9 mouse cellular contexts compared by ENCODE assay signal in the genomic region with DNA sequence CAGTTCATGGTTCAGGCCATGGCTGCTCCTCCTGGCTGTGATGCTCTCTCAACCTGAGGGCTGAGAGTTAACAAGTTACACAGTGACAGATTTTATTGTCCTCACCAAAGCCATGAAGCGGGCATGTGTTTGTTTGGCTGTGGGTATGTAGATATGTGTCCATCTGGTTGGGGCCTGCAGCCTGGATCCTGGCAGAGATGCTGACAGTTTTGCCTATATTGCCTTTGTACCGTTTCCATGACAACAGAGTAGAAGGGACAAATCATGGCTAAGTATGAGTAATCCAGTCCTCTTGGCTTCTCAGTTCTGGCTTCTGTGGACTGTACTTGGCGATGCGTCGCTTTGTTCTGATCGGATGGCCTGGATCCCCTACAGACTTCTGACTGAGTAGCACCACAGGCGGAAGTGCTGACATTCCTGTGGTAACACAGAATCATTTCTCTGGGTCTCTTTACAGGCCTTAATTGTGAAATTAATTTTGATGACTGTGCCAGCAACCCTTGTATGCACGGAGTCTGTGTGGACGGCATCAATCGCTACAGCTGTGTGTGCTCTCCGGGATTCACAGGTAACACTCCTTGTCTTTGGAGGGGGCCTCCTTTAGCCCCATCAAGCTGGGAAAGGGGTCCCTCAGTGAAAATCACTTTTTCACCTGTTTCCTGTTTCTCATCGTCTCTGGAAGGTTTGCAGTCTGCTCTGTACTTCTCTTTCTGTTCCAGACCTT. TPM values are rescaled to one million over a fixed set of nuclear protein-coding genes. Genes with fewer than 3 reads are reported as not detected.
DNase-seq lines count a peak whose midpoint lies in the region; ATAC-seq lines count a peak whose summit lies in the region.
"Had no signal": no experiment of that assay in that cellular context is flagged by ENCODE, and none has a peak within 500 bp of the region (broad histone marks: within the 10 kb centered on the region; RNA-seq: fewer than 3 reads in every experiment).

No protein-coding gene starts in this region.

- H3K9ac ChIP-seq in hindbrain, embryonic 16.5 days (ENCODE audit: low read depth, low read length) = no peak overlapping the region
- H3K9ac ChIP-seq in midbrain, embryonic 16.5 days (ENCODE audit: low read depth, low read length) = no peak overlapping the region

- peaks cover 12% of the 10 kb centered on the region for H3K9me3 ChIP-seq in forebrain, embryonic 10.5 days
- no peaks in the 10 kb centered on the region for H3K9me3 ChIP-seq in hindbrain, embryonic 16.5 days (ENCODE audit: control insufficient read depth, low read length)
- H3K9me3 ChIP-seq in midbrain, embryonic 16.5 days (replicated peaks; ENCODE audit: control insufficient read depth, low read length, poor library complexity, severe bottlenecking) = no peaks in the 10 kb centered on the region; the same call in 1 of the 2 replicates

- 85% methylated on average over 12 of the region's 12 CpGs for WGBS in forebrain, embryonic 10.5 days
- WGBS in hindbrain, embryonic 16.5 days = 47% methylated on average over 12 of the region's 12 CpGs
- 42% methylated on average over 12 of the region's 12 CpGs for WGBS in midbrain, embryonic 16.5 days

- peaks cover 92% of the 10 kb centered on the region for H3K36me3 ChIP-seq in forebrain, embryonic 10.5 days (replicated peaks)
- peaks cover 9% of the 10 kb centered on the region for H3K36me3 ChIP-seq in hindbrain, embryonic 16.5 days (ENCODE audit: control insufficient read depth, insufficient read depth, low read length)
- H3K36me3 ChIP-seq in midbrain, embryonic 16.5 days (ENCODE audit: control insufficient read depth, insufficient read depth, low read length) = no peaks in the 10 kb centered on the region

- DNase-seq in gastrocnemius, adult 18-20 months (ENCODE audit: low spot score) = peak; percentile 47
- no peak for DNase-seq in gastrocnemius, postnatal 4 days (ENCODE audit: low spot score in 2 of 2)
- DNase-seq in MN1 (ENCODE audit: low spot score) = peak; percentile 66
- no peak for DNase-seq in forebrain, embryonic 10.5 days (ENCODE audit: extremely low spot score, low spot score)
- no peak for DNase-seq in urinary bladder, postnatal 14 days (ENCODE audit: low spot score)
- DNase-seq in ovary, adult 18-20 months (ENCODE audit: low spot score) = no peak

- H3K4me2 ChIP-seq in hindbrain, embryonic 16.5 days (ENCODE audit: low read length) = no peak overlapping the region
- H3K4me2 ChIP-seq in midbrain, embryonic 16.5 days (ENCODE audit: low read length) = peak overlapping the region; percentile 28; the same call in 1 of the 2 replicates

- 0 out of 2 replicates have a peak, but pooled peaks cover 7% of the 10 kb centered on the region for H3K27me3 ChIP-seq in forebrain, embryonic 10.5 days (ENCODE audit: poor library complexity, severe bottlenecking)
- H3K27me3 ChIP-seq in hindbrain, embryonic 16.5 days (replicated peaks; ENCODE audit: control insufficient read depth, insufficient read depth, low read length) = no peaks in the 10 kb centered on the region
- no peaks in the 10 kb centered on the region for H3K27me3 ChIP-seq in midbrain, embryonic 16.5 days (ENCODE audit: control insufficient read depth, insufficient read depth, low read depth, low read length)

- H3K27ac ChIP-seq in forebrain, embryonic 10.5 days = peak overlapping the region; percentile 31; the same call in 1 of the 2 replicates
- peak overlapping the region; percentile 51 for H3K27ac ChIP-seq in hindbrain, embryonic 16.5 days (ENCODE audit: low read depth, low read length)
- peak overlapping the region; percentile 56 for H3K27ac ChIP-seq in midbrain, embryonic 16.5 days (ENCODE audit: low read length)

- ATAC-seq in hindbrain, embryonic 16.5 days = peak; percentile 85
- peak; percentile 89 for ATAC-seq in midbrain, embryonic 16.5 days

- peaks cover 44% of the 10 kb centered on the region for H3K4me1 ChIP-seq in forebrain, embryonic 10.5 days
- H3K4me1 ChIP-seq in hindbrain, embryonic 16.5 days (ENCODE audit: control insufficient read depth, insufficient read depth, low read depth, low read length) = peaks cover 21% of the 10 kb centered on the region
- peaks cover 17% of the 10 kb centered on the region for H3K4me1 ChIP-seq in midbrain, embryonic 16.5 days (ENCODE audit: control insufficient read depth, insufficient read depth, low read length)

- no peak overlapping the region for H3K4me3 ChIP-seq in forebrain, embryonic 10.5 days
- no peak overlapping the region for H3K4me3 ChIP-seq in hindbrain, embryonic 16.5 days (ENCODE audit: low read length)
- no peak overlapping the region for H3K4me3 ChIP-seq in midbrain, embryonic 16.5 days (ENCODE audit: low read depth, low read length)

RNA-seq across cellular contexts. Expression of a gene that starts 53.7 kb away (rescaled TPM):
- total RNA-seq in gastrocnemius, adult 18-20 months (2021) = not detected
- not detected for total RNA-seq in gastrocnemius, postnatal 4 days (2021)
- 0.04 TPM in 1 of 2 replicates, not detected in the other for polyA plus RNA-seq in forebrain, embryonic 10.5 days (2016; fragmentation: Nextera tagmentation; extraction: Ambion mirVana)
- not detected in 2 replicates for polyA plus RNA-seq in hindbrain, embryonic 16.5 days (2015; fragmentation: Nextera tagmentation; extraction: Ambion mirVana)
- polyA plus RNA-seq in midbrain, embryonic 16.5 days (2015; fragmentation: Nextera tagmentation; extraction: Ambion mirVana) = not detected in 2 replicates
- polyA plus RNA-seq: C2C12 had no signal

Comparison
In these comparisons a context has a peak if more than half of its experiments do, and no peak if none do; other contexts are left out.
1. DNase-seq: peak in gastrocnemius, adult 18-20 months (single experiment) and MN1 (single experiment); none in gastrocnemius, postnatal 4 days (0 of 2), forebrain, embryonic 10.5 days (single experiment), urinary bladder, postnatal 14 days (single experiment) and ovary, adult 18-20 months (single experiment).
2. Peak in every context shown above with its lines, with median percentiles within 50 percentile points of each other: H3K27ac ChIP-seq.